Mouse (Mus musculus): ENCODE results near the gene Arl6ip1.

GRCm38 (mm10) chr7:118143602-118144001, 14.1 kb upstream of the Arl6ip1 start:
- TF ChIP-seq GATA2 (IDR thresholded peaks at IDR 0.05; ENCODE audit: borderline replicate concordance, low read depth, low read length) (no peak), CTCF (IDR thresholded peaks at IDR 0.05; ENCODE audit: low read depth, low read length) (no peak)

Measured in G1E (cell line).